Mouse (Mus musculus): Measurements from ENCODE around the gene Tecr. TPM values are rescaled to one million over a fixed set of nuclear protein-coding genes. Genes with fewer than 3 reads are reported as not detected.

Tecr gene
- polyA plus RNA-seq, 1 experiment: not detected

DNA sequence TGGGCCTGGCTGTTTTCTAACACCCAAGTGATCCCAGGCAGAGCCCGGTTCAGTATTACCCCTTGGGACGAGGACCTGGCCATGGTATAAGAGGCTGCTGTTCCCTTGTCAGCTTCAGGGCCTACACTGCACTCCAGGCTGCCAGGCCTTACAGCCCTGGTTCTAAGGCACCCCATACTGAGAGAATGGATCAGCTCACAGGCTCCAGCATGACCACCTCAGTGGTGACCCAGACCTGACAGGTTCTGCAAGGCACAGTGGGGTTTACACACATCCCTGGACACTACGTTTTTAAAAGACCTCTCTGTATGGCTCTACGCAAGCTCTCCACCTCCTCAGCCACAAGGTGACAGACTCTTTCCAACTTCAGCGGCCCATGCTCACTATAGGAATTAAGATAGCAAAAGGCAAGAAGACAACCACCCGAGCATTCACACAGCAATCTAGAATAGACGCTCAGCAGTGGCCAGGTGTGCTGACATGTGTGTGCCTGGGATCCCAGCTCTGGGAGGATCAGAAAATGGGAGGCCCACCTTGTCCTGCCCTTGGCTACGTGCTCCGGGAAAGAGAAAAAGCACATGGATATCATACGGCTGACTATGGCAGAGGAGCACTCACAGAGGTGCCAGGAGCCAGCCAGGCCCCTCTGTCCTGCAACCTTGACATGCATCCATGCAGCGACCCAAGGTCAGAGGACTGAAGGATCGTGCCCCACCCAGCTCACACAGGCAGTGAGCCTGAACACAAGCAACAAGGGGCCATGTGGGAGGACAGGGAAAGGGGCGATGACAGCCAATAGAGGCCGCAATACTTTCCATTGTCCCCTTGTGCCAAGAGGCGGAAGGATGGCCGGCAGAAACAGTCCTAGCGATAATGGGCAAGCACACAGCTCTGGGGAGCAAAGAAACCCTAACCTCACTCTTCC is 29.4 kb downstream of the Tecr start:
- peaks cover 79% of the 10 kb centered on the region for H3K4me1 ChIP-seq (ENCODE audit: control insufficient read depth, insufficient read depth, low read length)
- WGBS: 56% methylated on average over 17 of the region's 17 CpGs
- H3K4me3 ChIP-seq (ENCODE audit: insufficient read depth, low read depth, low read length): no peak overlapping the region
- 0 out of 2 replicates have a peak overlapping the region, but pooled peaks have one; percentile 9 for H3K27ac ChIP-seq (ENCODE audit: insufficient read depth, low read depth, low read length)
- TF ChIP-seq CTCF (IDR thresholded peaks at IDR 0.05; ENCODE audit: insufficient read depth, low read depth, low read length) (no peak), POLR2A (IDR thresholded peaks at IDR 0.05; ENCODE audit: insufficient read depth, low read depth, low read length) (no peak)

DNA sequence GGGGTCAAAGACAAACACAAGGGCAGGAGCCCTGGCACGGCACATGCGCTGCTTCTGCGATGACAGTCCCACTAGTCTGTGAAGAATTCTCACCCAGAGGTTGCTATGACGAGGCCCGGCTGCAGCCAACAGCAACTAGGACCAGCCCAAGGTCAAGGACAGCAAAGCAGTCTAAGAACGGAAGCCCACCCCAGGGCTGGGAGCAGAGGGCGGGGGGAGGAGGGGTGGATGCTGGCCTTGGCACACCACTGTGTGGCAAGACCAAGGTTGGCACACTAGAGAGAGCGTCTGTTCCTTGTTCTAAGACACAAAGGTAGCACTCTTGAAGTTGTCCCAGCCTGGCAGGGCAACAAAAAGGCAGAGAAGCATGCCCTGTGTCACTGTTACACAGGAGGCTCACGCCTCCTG is 30.4 kb downstream of the Tecr start:
- 28% methylated on average over 9 of the region's 9 CpGs for WGBS
- no peak overlapping the region for H3K4me3 ChIP-seq (ENCODE audit: insufficient read depth, low read depth, low read length)
- peaks cover 77% of the 10 kb centered on the region for H3K4me1 ChIP-seq (ENCODE audit: control insufficient read depth, insufficient read depth, low read length)
- TF ChIP-seq POLR2A (IDR thresholded peaks at IDR 0.05; ENCODE audit: insufficient read depth, low read depth, low read length) (no peak), CTCF (IDR thresholded peaks at IDR 0.05; ENCODE audit: insufficient read depth, low read depth, low read length) (no peak)
- H3K27ac ChIP-seq (ENCODE audit: insufficient read depth, low read depth, low read length): 0 out of 2 replicates have a peak overlapping the region, but pooled peaks have one; percentile 28

DNA sequence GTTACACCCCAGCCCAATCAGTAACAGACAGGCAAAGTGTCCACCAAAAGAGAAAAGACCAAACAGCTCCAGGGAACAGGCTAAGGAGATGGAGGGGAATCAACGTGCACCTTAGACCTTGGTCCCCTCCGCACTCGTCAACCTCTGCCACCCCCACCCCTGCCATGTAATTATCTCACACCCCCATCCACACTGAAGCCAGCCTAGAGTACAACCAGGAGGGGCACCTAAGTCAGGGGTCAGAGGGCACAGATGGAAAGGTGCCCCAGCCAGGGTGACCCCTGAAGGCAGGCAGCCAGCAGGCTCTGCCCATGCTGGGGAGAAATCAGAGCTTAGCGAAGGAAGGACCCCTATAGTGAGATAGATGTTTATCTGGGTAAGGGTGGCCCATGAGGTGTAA is 30.9 kb downstream of the Tecr start:
- TF ChIP-seq CTCF (IDR thresholded peaks at IDR 0.05; ENCODE audit: insufficient read depth, low read depth, low read length): no peak
- TF ChIP-seq POLR2A (IDR thresholded peaks at IDR 0.05; ENCODE audit: insufficient read depth, low read depth, low read length): no peak
- Histone ChIP-seq H3K4me3 (ENCODE audit: insufficient read depth, low read depth, low read length) (no peak overlapping the region), H3K27ac (ENCODE audit: insufficient read depth, low read depth, low read length) (0 out of 2 replicates have a peak overlapping the region, but pooled peaks have one; percentile 28), H3K4me1 (ENCODE audit: control insufficient read depth, insufficient read depth, low read length) (peaks cover 73% of the 10 kb centered on the region)
- 47% methylated on average over 4 of the region's 4 CpGs for WGBS

DNA sequence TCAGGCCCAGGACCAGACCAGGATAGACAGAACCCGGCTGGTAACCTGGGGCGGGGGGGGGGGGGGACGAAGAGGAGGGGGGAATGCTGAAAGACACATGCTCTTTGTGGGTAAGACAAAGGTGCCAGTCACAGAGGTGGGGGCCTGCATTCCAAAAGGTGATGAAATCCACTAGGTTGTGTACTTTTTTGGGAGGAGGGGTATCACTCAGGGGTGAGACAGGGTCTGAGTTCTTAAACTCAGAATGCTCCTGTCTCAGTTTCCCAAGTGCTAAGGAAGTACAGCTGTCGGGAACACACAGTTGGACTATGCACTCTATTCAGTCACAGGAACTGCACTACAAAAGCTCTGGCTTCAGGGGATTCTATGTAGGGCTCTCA is 31.3 kb downstream of the Tecr start:
- 59% methylated on average over 3 of the region's 4 CpGs for WGBS
- no peak for TF ChIP-seq CTCF (IDR thresholded peaks at IDR 0.05; ENCODE audit: insufficient read depth, low read depth, low read length)
- no peak for TF ChIP-seq POLR2A (IDR thresholded peaks at IDR 0.05; ENCODE audit: insufficient read depth, low read depth, low read length)
- H3K27ac ChIP-seq (ENCODE audit: insufficient read depth, low read depth, low read length): no peak overlapping the region
- H3K4me1 ChIP-seq (ENCODE audit: control insufficient read depth, insufficient read depth, low read length): peaks cover 73% of the 10 kb centered on the region
- H3K4me3 ChIP-seq (ENCODE audit: insufficient read depth, low read depth, low read length): no peak overlapping the region

DNA sequence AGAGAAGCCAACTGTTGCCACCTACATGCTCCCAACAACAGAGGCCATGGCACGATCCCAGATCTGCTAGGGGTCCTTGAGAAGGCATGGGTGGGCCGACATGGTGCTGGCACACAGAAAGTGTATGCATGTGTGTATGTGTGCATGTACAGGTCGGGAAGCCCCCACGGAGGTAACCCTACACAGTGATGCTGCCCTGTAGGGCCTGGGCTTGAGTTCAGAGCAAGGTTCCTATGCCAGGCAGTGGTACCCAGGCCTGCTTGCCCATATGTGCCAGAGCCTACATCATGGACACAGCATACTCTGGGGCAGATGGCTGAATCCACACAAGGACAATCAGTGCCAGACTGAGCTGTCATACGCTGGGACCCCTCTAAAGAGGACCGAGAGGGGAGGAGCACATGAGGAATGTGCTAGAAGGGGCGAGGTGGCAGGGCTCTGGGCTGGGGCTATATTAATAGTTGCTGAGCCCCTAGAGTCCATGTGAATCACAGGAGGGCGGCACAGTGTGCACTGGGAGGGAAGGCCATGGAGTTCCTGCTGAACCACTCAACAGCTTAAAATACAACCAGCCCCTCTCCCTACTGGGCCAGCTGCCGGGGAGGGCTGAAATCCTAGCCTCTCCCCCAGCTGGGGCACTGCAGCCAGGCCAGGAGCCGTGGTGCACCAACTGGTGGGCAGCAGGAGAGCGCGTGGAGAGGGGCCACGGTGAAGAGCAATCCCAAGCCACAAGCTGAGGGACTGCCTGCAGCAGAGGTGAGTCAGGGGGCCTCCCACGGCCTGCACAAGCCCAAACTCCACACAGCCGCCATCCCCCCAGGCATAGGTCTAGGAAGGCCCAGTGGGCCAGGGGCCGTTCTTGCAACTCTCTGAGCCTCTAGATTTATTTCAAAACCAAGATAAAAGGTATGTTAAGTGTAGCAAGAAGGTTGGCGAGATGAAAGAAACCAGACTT is 31.9 kb downstream of the Tecr start:
- Histone ChIP-seq H3K4me1 (ENCODE audit: control insufficient read depth, insufficient read depth, low read length) (peaks cover 71% of the 10 kb centered on the region), H3K27ac (ENCODE audit: insufficient read depth, low read depth, low read length) (peak overlapping the region; percentile 48), H3K4me3 (ENCODE audit: insufficient read depth, low read depth, low read length) (no peak overlapping the region)
- WGBS: 48% methylated on average over 17 of the region's 17 CpGs
- TF ChIP-seq POLR2A (IDR thresholded peaks at IDR 0.05; ENCODE audit: insufficient read depth, low read depth, low read length) (no peak), CTCF (IDR thresholded peaks at IDR 0.05; ENCODE audit: insufficient read depth, low read depth, low read length) (no peak)

DNA sequence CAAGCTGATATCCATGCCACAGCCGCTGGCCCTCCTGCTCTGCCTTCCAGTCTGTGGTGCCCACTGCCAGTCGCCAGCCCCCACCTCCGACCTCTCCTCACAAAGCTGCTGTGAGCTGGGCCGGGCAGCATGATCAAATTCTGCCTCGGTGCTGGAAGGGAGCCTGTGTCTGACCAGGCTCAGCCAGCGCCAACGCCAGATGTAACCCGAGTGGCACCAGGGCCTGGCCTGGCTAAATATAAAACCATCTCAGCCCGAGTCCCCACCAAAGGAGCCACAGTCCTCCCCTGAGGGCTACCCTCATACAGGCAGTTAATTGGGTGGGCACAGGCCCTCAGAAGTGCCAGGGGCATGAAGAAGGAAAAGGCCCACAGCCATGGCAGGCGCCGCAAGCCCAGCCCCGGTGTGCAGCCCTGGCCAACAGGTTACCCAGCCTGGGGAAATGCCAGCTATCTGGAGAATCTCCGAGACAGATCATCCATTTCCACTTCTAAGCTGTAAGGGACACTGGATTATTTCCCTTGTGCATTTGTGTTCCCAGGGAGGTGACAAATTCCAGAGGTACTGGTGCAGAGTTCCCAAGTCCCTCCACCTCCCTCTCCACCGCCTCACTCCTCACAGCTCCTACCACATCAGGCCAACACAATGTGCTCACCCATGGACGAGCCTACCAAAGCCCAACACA is 33.0 kb downstream of the Tecr start:
- peaks cover 66% of the 10 kb centered on the region for H3K4me1 ChIP-seq (ENCODE audit: control insufficient read depth, insufficient read depth, low read length)

DNA sequence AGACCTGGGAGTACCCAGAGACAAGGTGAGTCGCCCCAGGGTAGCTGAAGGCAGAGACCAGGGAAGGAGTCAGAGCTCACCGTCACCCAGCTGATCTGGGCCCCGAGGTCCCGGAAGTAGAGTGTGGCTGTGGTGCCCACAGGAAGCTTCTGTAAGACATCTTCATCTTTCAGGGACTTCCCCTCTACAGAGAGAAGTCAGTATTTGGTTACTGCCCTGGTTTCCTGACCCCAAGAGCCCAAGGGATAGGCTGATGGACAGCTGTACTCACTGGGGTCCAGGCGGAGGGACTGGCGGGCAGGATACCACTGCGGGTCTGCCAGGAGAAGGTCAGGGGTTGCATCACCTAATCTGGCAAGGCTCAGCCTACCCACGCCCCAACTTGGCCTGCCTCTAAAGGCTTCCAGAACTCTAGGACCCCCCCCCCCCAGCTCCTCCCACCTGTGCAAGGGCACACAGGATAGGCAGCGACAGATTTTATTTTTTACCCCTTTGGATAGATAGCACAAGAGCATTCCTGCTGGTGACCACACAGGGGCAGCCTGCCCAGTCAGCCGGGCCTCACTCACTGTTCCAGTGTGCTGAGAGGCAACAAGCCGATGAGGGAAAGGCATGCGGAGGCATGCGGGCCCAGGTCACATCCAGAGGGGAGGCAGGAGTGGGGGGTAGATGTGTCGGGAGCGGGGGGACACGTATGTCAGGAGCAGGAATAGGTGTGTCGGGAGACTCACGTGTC is 34.5 kb downstream of the Tecr start:
- peaks cover 61% of the 10 kb centered on the region for H3K4me1 ChIP-seq (ENCODE audit: control insufficient read depth, insufficient read depth, low read length)
- WGBS: 80% methylated on average over 18 of the region's 18 CpGs
- no peak overlapping the region for H3K4me3 ChIP-seq (ENCODE audit: insufficient read depth, low read depth, low read length)
- no peak for TF ChIP-seq POLR2A (IDR thresholded peaks at IDR 0.05; ENCODE audit: insufficient read depth, low read depth, low read length)
- no peak for TF ChIP-seq CTCF (IDR thresholded peaks at IDR 0.05; ENCODE audit: insufficient read depth, low read depth, low read length)
- H3K27ac ChIP-seq (ENCODE audit: insufficient read depth, low read depth, low read length): no peak overlapping the region

More for the DNA sequence above, 33.0 kb downstream of the Tecr start:
- TF ChIP-seq POLR2A (IDR thresholded peaks at IDR 0.05; ENCODE audit: insufficient read depth, low read depth, low read length): no peak
- no peak for TF ChIP-seq CTCF (IDR thresholded peaks at IDR 0.05; ENCODE audit: insufficient read depth, low read depth, low read length)
- Histone ChIP-seq H3K4me3 (ENCODE audit: insufficient read depth, low read depth, low read length) (no peak overlapping the region), H3K27ac (ENCODE audit: insufficient read depth, low read depth, low read length) (no peak overlapping the region; the same call in 1 of the 2 replicates)
- WGBS: 43% methylated on average over 15 of the region's 15 CpGs

All from olfactory bulb, adult 2 months (tissue).